Mouse (Mus musculus): ENCODE measurements at regions not wholly inside any gene's neighbourhood (a gene's known extent, or its start where the extent isn't known, plus 50 kb on each side); places are given as distances from the start of the nearest gene placed in this dataset.
"Not testable (repeated sequence)": the region's sequence is repeated elsewhere in the genome, so short reads cannot be mapped to it uniquely, and the experiment has no call there.

DNA sequence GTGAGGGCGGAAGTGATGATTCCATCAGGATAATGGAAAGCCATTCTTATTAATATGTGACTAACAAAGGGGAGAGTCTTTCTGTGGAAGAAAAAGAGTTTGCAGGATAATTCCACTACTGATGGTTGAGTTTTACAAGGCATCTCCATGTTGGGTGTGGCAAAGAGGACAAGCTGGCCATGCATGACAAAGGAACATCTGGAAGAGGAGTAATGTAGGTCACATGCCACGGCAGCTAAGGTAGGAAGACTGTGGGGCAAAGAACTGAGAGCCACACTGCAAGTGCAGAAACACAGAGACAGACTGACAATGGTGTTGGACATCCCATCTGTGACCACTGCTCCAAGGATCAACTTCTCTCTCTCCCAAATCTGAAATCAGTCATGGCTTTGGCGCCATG, 196.4 kb upstream of the Gdi2 start:
- no peak for DNase-seq

DNA sequence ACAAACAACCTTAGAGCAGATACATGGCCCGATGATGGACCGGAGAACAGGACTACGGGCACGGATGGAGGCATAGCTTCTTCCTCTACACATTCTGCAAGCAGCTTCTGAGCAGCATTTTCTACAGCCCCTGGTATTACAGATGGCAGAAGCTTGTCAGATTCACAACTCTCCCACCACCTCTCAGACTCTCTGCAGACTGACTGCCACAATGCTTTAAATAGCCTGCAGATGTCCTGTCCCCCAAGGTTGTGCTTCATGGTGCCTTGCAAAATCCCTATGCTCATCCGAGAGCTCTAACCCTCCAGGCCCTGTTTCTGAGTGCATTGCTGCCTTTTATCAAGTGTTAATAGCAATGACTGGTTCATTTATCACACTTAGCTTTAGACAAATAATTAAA, 194.3 kb upstream of the Gdi2 start:
- no peak for DNase-seq

GRCm38 (mm10) chr13:3354912-3355311, 183.0 kb upstream of the Gdi2 start:
- not testable (repeated sequence) for DNase-seq

GRCm38 (mm10) chr13:3358079-3358608, 179.7 kb upstream of the Gdi2 start:
- no peak for DNase-seq

DNA sequence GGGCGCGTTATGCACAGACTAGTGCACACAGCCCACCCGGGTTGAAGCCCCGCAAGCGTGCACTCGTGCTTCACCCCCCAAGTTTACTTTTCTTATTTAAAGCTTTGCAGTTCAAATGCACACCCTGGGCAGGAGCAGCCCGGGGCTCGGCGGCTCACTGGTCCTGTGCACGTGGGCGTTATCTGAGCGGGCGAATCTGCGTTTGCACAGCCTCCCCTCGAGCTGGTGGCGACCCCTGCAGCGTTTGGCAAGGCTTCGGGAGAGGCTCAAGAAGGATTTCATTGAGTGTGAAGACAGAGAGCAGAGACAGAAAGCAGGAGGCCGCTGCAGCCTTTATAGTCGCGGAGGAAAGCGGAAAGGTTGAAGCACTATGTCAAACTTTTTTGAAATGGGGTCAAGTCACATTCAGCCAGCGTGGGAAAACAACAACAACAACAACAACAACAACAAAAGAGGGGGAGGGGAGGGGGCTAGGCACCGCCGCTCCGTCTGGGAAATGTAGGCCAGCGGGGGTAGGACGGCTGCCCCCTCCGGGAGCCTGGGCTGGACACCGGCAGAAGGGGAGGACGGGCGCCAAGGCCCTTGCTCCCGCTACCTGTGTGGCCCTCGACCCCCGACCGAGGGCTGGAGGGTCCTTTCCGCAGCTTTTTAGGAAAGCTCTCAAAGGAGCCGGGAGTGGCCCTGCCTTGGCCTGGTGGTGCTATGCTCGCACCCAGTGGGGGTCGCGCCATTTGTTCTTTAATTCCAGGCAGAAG, 178.7 kb upstream of the Gdi2 start:
- no peak for DNase-seq

- DNase-seq: peak; percentile 8
Observed at GRCm38 (mm10) chr13:3359751-3360260, 178.1 kb upstream of the Gdi2 start.

DNA sequence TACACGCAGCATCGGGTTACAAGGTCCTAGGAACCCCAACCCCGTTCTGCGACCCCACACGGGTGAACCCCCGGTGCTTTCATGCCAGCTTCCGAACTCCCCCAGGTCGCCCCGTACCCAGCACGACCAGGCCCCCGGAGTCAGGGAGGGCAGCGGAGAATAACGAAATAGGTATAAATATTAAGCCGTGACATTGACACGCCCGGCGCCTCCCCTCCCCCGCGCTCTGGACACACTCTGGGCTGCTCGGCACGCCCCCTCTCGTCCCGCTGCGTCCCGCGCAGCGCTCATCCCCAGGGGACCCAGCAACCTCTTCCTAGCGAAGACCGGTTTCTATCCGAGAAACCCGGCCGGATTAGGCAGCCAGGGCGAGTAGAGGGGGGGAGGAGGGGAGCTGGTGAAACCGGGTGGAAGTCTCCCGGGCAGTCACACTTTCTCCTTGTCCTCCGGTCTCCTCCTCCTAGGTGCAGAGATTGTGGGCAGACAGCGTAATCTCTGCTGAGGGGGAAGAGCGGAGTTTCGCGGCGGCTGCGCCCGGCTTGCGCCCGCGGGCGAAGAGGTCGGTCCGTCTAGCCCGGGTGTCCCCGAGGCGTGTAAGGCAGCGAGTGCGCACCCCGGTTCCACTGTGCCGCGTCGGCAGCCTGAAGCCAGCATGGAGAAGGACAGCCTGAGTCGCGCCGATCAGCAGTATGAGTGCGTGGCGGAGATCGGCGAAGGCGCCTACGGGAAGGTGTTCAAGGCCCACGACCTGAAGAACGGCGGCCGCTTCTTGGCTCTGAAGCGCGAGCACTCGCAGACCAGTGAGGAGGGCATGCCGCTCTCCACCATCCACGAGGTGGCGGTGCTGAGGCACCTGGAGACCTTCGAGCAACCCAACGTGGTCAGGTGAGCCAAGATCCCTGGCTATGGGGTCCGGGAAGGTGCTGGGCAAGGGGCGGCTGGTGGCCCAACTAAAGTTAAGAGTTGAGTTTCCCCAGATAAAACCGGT, 177.1 kb upstream of the Gdi2 start:
- peak; percentile 28 for DNase-seq

- no peak for DNase-seq
Observed at GRCm38 (mm10) chr13:3372701-3373100, 165.2 kb upstream of the Gdi2 start.

DNA sequence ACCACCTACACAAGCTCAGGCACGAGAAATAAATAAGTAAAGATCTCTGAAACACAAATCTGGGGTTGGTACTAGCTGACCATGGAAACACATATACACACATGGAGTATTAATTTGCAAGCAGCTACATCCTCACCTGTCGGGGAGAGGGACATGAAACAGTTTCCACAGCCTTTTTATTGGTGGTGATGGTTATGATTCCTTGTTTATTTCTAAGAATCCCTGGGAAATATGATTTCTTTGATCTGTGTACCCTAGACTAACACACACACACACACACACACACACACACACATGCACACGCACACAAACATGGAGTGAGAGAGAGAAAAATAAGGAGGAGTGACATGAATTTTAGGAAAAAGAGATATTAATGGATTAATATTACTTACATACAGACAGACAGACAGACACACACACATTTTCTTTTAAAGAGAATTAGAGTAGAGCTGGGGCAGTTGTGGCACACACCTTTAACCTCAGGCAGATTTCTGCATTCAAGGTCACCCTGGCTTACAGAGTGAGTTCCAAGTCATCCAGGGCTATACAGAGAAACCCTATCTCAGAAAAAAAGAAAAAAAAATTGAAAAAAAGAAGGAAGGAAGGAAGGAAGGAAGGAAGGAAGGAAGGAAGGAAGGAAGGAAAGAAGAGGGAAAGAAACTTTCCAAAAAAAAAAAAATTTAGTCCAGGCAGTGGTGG, 164.2 kb upstream of the Gdi2 start:
- DNase-seq: not testable (repeated sequence)

DNA sequence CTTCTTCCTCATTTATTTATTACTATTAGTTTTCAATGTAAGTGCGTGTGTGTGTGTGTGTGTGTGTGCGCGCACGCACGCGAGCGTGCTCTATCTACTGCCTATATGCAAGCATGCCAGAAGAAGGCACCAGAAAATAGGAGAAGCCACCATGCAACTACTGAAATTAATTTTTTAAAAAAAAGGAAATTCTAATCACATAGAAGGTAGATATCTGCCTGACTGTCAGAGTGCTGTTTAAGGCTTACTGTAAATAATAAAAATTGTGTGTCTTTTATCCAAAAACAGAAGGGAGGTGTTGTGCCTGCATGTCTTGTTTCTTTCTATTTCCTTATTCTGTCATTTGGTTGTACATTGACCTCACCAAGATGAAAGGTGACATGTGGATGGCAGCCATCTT, 163.1 kb upstream of the Gdi2 start:
- no peak for DNase-seq

DNA sequence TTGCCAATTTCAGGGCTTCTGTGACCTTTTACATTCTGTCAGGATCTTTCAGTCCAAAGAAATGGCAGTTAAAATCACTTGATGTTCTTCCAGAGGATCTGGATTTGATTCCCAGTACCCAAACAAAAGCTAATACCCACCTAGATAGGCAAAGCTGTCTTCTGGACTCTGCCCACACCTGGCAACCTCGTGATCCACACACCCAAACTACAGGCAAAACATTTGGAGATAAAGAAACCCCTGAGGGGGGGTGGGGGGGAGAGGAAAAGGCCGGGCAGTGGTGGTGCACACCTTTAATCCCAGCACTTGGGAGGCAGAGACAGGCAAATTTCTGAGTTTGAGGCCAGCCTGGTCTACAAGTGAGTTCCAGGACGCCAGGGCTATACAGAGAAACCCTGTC, 160.1 kb upstream of the Gdi2 start:
- DNase-seq: not testable (repeated sequence)

- DNase-seq: not testable (repeated sequence)
Observed at GRCm38 (mm10) chr13:3405783-3406182, 132.1 kb upstream of the Gdi2 start.

DNA sequence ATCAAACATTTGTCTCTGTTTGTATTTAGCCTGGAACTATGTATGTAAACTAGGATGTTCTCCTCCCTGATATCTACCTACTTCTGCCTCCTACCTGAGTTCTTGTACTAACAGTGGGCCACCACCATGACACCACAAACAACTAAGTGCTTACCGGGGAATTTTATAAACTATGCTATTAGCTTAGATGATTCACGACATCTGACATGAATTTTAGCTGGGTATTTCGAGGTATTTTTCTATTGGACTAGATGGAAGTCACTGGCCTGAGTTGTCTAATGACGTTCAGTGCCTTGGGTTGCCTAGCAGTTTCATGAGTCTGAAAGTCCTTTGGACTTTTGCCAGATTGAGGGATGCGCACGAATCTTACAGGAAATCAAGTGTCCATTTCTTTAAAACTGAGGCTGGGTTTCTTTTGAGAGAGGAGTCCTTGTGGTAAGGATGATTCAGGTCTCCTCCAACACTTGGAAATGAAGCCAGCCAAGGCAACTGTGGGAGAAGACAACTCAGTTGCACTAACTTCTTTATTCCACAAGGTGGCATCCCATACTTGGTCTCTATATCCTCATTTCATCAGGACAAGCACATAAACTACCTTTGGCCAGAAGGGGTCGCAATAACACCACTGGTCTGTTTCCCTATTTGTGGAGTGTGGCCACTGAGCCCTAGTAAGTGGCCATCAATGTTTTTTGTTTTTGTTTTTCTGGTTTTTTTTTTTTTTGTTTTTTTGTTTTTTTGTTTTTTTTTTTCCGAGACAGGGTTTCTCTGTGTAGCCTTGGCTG, 131.4 kb upstream of the Gdi2 start:
- DNase-seq: peak; percentile 66

- DNase-seq: not testable (repeated sequence)
Observed at GRCm38 (mm10) chr13:3410281-3410680, 127.6 kb upstream of the Gdi2 start.

DNA sequence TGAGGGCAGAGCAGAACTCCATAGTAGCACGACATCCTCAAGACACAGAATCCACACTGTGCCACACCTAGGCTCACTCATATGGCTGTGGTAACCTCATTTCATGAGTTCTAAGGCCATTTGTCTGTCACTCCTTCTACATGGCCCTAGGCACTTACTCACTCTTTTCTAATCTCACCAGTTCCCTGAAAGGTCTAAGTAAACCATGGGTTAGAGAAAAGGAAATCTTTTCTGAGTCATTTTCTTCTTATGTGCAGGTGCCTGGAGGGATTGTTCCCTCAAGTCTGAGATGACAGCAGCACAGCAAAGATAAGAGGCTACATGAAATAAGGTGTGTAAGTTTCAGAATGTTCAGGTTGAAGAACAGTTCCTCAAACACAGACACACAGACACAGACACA, 120.8 kb upstream of the Gdi2 start:
- DNase-seq: no peak

GRCm38 (mm10) chr13:3455374-3455773, 82.5 kb upstream of the Gdi2 start:
- DNase-seq: not testable (repeated sequence)

DNA sequence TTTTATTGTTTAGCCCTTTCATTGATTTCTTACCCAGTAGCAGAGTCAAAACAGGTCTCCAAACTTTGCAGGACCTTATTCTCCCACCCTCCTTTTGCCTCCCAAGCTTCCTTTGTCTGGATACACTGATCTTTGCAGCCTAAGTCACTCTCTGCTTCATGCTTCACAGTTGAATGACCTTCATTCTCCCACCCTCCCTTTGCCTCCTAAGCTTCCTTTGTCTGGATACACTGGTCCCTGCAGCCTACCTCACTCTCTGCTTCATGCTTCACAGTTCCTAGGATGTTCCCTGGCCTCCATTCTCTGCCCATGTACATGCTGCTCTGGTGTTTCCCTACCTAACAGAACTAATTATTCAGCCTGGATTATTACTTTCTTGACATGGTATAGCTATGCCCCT, 61.0 kb upstream of the Gdi2 start:
- DNase-seq: no peak

DNA sequence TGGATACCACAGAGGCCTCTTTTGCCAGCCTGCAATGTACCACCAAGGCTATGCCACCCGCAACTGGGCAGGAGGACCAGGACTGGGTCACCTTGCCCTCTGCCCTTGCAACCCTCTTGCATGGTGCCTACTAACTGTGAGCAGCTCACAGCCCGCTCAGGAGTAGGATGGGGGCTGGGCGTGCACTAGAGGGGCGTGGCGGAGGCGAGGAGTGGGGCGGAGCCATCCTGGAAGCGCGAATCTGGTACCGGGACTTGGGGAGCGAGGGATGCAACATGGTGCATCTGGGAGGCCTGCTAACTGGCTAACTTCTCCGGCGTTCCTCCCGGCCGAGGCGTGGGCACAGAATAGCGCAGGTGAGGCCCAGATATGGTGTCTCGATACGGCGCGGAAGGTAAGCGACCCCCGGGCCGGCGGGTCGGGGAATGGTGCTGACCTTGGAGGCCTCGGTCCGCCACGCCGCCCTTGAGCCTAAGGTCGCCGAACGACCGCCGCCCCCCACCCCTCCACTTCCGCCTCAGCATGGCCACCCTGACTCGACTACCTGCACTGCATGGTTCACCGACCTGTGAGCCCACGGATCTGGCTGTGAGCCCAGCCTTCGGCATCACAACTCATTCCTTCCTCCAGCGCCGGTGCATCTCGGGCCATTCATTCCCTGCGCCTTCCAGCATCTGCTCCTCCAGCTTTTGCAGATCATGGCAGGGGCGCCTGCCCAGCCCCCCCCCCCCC, 59.7 kb upstream of the Gdi2 start:
- peak; percentile 54 for DNase-seq
